Mouse (Mus musculus) heart, embryonic 16.5 days (tissue): Measurements from ENCODE around the gene Cdr2l. TPM values are rescaled to one million over a fixed set of nuclear protein-coding genes. Genes with fewer than 3 reads are reported as not detected.

Experiments used
- ATAC-seq: fragments of 200-750 bp; cut with Nextera tagmentation; replicated peaks from 2 replicates; pipeline ENCODE4 v1.8.0; 2017; ENCODE audit warnings: moderate number of reproducible peaks; ENCODE audit not compliant: insufficient read depth, low FRiP score; ENCODE audit errors: extremely low read depth
- H3K27ac ChIP-seq: fragments of 300-500 bp; sonication (generic); 2 replicates; pipeline ENCODE4 v1.5.1; 2014; ENCODE audit warnings: mild to moderate bottlenecking, low read length, control low read depth, moderate library complexity
- H3K27me3 ChIP-seq: fragments of 300-500 bp; sonication (generic); 2 replicates; pipeline ENCODE4 v1.6.1; 2014; ENCODE audit warnings: low read length, mixed read lengths; ENCODE audit not compliant: control insufficient read depth, insufficient read depth
- H3K36me3 ChIP-seq: fragments of 300-500 bp; sonication (generic); 2 replicates; pipeline ENCODE4 v1.6.1; 2014; ENCODE audit not compliant: control insufficient read depth, insufficient read depth
- H3K4me1 ChIP-seq: fragments of 300-500 bp; sonication (generic); 2 replicates; pipeline ENCODE4 v1.6.1; 2014; ENCODE audit warnings: low read length, mixed read lengths; ENCODE audit not compliant: control insufficient read depth, insufficient read depth
- H3K4me2 ChIP-seq: fragments of 300-500 bp; sonication (generic); 2 replicates; pipeline ENCODE4 v1.6.1; 2014; ENCODE audit warnings: low read depth, mild to moderate bottlenecking, control low read depth, low read length
- H3K4me3 ChIP-seq: fragments of 300-500 bp; sonication (generic); 2 replicates; pipeline ENCODE4 v1.5.1; 2014; ENCODE audit warnings: mild to moderate bottlenecking, control low read depth, low read length
- H3K9ac ChIP-seq: fragments of 300-500 bp; sonication (generic); 2 replicates; pipeline ENCODE4 v1.6.1; 2014; ENCODE audit warnings: low read length, control low read depth
- H3K9me3 ChIP-seq: fragments of 300-500 bp; sonication (generic); replicated peaks from 2 replicates; pipeline ENCODE4 v1.6.1; 2016; ENCODE audit warnings: low read length; ENCODE audit not compliant: control insufficient read depth
- WGBS: fragments of 180-500 bp; shearing (Covaris S2); extraction: QIAGEN DNeasy Blood & Tissue Kit; methylation state at CpG from one replicate; pipeline ENCODE4 v1.1.7; 2014; 5-methylcytosine and 5-hydroxymethylcytosine counted together
- polyA plus RNA-seq: library from polyadenylated mRNA; unstranded; fragments of >200 nt; fragmentation: Nextera tagmentation; extraction: Ambion mirVana; gene quantifications from 2 replicates; pipeline ENCODE4 v1.2.1, GENCODE M21; 2015

Cdr2l gene
- polyA plus RNA-seq, 1 experiment from 2014 or later, result 7.0 TPM

- WGBS, result 62% methylated on average over 5 of the region's 5 CpGs
- Histone ChIP-seq H3K4me2 (no peak overlapping the region), H3K36me3 (no peaks in the 10 kb centered on the region), H3K4me1 (peaks cover 12% of the 10 kb centered on the region), H3K9ac (no peak overlapping the region), H3K4me3 (no peak overlapping the region), H3K27me3 (no peaks in the 10 kb centered on the region), H3K9me3 (0 out of 2 replicates have a peak, but pooled peaks cover 2% of the 10 kb centered on the region), H3K27ac (no peak overlapping the region)
- ATAC-seq, result no peak
These were observed 55.9 kb downstream of the Cdr2l start for GRCm38 (mm10) chr11:115437571-115438122.

DNA sequence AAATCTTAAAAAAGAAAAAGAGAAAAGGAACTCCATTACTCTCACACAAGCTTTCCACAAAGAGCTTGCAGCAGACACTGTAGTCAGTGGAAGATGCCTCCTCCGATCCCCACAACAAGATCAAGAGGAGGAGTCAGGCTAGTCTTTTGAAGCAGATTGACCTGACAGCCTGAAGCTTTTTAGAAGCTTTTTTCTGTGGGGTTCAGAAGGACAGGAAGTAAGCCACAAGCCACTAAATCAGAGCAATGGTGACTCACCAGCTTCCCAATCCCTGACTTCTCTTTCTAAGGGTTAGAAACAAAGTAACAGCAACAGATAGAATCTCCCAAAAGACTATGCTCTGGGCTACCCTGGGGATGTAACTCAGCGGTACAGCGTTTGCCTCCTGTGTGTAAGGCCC lies 57.6 kb downstream of the Cdr2l start:
- Histone ChIP-seq H3K4me2 (no peak overlapping the region), H3K9ac (no peak overlapping the region), H3K36me3 (no peaks in the 10 kb centered on the region), H3K4me3 (no peak overlapping the region), H3K4me1 (peaks cover 12% of the 10 kb centered on the region), H3K27me3 (no peaks in the 10 kb centered on the region), H3K9me3 (0 out of 2 replicates have a peak, but pooled peaks cover 2% of the 10 kb centered on the region), H3K27ac (no peak overlapping the region)
- 81% methylated on average over 3 of the region's 3 CpGs for WGBS
- no peak for ATAC-seq

DNA sequence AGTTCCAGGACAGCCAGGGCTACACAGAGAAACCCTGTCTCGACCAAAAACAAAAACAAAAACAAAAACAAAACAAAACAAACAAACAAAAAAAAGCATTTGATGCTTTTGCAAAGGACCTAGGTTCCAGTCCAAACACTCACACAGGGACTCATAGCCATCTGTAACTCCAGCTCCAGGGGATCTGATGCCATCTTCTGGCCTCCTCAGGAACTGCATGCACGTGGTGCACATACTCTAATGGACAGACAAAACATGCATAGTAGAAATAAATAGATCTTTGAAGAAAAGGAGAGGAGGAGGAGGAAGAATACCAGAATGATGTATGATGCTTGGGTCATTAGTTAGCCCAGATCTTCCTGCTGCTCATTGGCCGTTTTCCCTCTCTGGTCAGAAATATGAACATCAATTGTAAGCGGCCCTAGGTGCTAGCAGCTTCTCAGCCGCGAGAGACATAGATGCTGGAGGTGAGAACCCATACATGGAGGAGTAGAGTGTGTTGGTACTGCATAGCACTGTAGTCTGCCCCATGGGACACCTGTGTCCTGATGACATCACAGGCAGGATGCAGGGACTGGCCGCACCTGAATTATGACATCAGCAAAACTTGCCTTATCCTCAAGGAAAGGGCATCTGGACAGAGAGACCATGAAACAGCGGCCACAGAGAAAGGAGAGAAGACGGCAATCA lies 58.3 kb downstream of the Cdr2l start, which contains the start of gene Trim80:
Trim80 (plus strand) TSS at position 640 of the 690 bp plus-strand sequence.
- no peak within 1 kb of the TSS for H3K27ac ChIP-seq
- H3K4me3 ChIP-seq, result no peak within 1 kb of the TSS
- H3K9ac ChIP-seq, result no peak within 1 kb of the TSS
- 92% methylated on average over 9 of the region's 9 CpGs for WGBS
- peaks cover 12% of the 10 kb centered on the region for H3K4me1 ChIP-seq
- H3K36me3 ChIP-seq, result no peaks in the 10 kb centered on the region
- no peaks in the 10 kb centered on the region for H3K27me3 ChIP-seq
- ATAC-seq, result no peak
- 0 out of 2 replicates have a peak, but pooled peaks cover 2% of the 10 kb centered on the region for H3K9me3 ChIP-seq
- H3K4me2 ChIP-seq, result no peak within 1 kb of the TSS

GRCm38 (mm10) chr11:115441417-115441816 lies 59.7 kb downstream of the Cdr2l start:
- WGBS, result 50% methylated on average over 15 of the region's 15 CpGs
- no peak for ATAC-seq
- Histone ChIP-seq H3K27ac (no peak overlapping the region), H3K4me1 (peaks cover 3% of the 10 kb centered on the region), H3K4me3 (no peak overlapping the region), H3K4me2 (no peak overlapping the region), H3K9ac (no peak overlapping the region), H3K9me3 (0 out of 2 replicates have a peak, but pooled peaks cover 2% of the 10 kb centered on the region), H3K36me3 (no peaks in the 10 kb centered on the region), H3K27me3 (no peaks in the 10 kb centered on the region)

Other genes with a start within 250 kb of the Cdr2l start
- gene Cd300lf, start 247.9 kb upstream of the Cdr2l start, polyA plus RNA-seq, result 0.72 and 0.87 TPM in 2 replicates
- 34.2 and 51.7 TPM in 2 replicates for gene Slc9a3r1, start 218.6 kb upstream of the Cdr2l start, polyA plus RNA-seq
- gene Tmem104, start 194.4 kb upstream of the Cdr2l start, polyA plus RNA-seq, result 6.6 and 7.1 TPM in 2 replicates
- gene Nat9, start 194.1 kb upstream of the Cdr2l start, polyA plus RNA-seq, result 18.6 and 20.8 TPM in 2 replicates
- 0.07 and 0.21 TPM in 2 replicates for gene Grin2c, start 114.7 kb upstream of the Cdr2l start, polyA plus RNA-seq
- 14.2 and 14.7 TPM in 2 replicates for gene Fdxr, start 104.9 kb upstream of the Cdr2l start, polyA plus RNA-seq
- 0.59 and 0.74 TPM in 2 replicates for gene Fads6, start 84.3 kb upstream of the Cdr2l start, polyA plus RNA-seq
- not detected in 2 replicates for gene Otop2, start 74.8 kb upstream of the Cdr2l start, polyA plus RNA-seq
- gene Ush1g, start 59.9 kb upstream of the Cdr2l start, polyA plus RNA-seq, result 0.26 and 0.32 TPM in 2 replicates
- not detected in 2 replicates for gene Otop3, start 47.2 kb upstream of the Cdr2l start, polyA plus RNA-seq
- 8.5 and 9.2 TPM in 2 replicates for gene Hid1, start 14.2 kb upstream of the Cdr2l start, polyA plus RNA-seq
- 175 and 179 TPM in 2 replicates for gene Mrpl58, start 21.8 kb downstream of the Cdr2l start, polyA plus RNA-seq
- gene Atp5h, start 38.0 kb downstream of the Cdr2l start, polyA plus RNA-seq, result 1,945 and 2,019 TPM in 2 replicates
- 3.9 and 12.6 TPM in 2 replicates for gene Kctd2, start 38.2 kb downstream of the Cdr2l start, polyA plus RNA-seq
- 0.12 and 0.14 TPM in 2 replicates for gene Trim80, start 58.6 kb downstream of the Cdr2l start, polyA plus RNA-seq
- 4.1 and 12.9 TPM in 2 replicates for gene Slc16a5, start 80.6 kb downstream of the Cdr2l start, polyA plus RNA-seq
- gene Armc7, start 93.8 kb downstream of the Cdr2l start, polyA plus RNA-seq, result 5.4 and 6.2 TPM in 2 replicates
- gene Nt5c, start 109.9 kb downstream of the Cdr2l start, polyA plus RNA-seq, result 60.1 and 64.9 TPM in 2 replicates
- 523 and 525 TPM in 2 replicates for gene Jpt1, start 132.5 kb downstream of the Cdr2l start, polyA plus RNA-seq
- 556 and 599 TPM in 2 replicates for gene Sumo2, start 154.4 kb downstream of the Cdr2l start, polyA plus RNA-seq
- gene Nup85, start 182.5 kb downstream of the Cdr2l start, polyA plus RNA-seq, result 107 and 117 TPM in 2 replicates
- gene Mrps7, start 222.0 kb downstream of the Cdr2l start, polyA plus RNA-seq, result 84.4 and 86.2 TPM in 2 replicates
- gene Gga3, start 222.1 kb downstream of the Cdr2l start, polyA plus RNA-seq, result 15.4 and 18.8 TPM in 2 replicates
- gene Mif4gd, start 231.1 kb downstream of the Cdr2l start, polyA plus RNA-seq, result 41.5 and 42.0 TPM in 2 replicates
- gene Slc25a19, start 246.4 kb downstream of the Cdr2l start, polyA plus RNA-seq, result 55.7 and 58.1 TPM in 2 replicates